Mouse (Mus musculus) cerebellum, adult 2 months (tissue): ENCODE data around the gene Hnrnpa0.
A peak's percentile ranks its signal among the peaks of the same experiment; 100 is the strongest.

Experiments
- CTCF ChIP-seq: fragments of 200-500 bp; IDR thresholded peaks from 2 replicates; pipeline ENCODE4 v1.5.1; 2011; ENCODE audit warnings: low read depth, mild to moderate bottlenecking, control low read depth, low read length, moderate library complexity, borderline replicate concordance; ENCODE audit not compliant: insufficient read depth
- POLR2A ChIP-seq: fragments of 200-500 bp; IDR thresholded peaks from 2 replicates; pipeline ENCODE4 v1.6.1; 2011; ENCODE audit warnings: low read length, control low read depth, borderline replicate concordance; ENCODE audit not compliant: insufficient read depth

DNA sequence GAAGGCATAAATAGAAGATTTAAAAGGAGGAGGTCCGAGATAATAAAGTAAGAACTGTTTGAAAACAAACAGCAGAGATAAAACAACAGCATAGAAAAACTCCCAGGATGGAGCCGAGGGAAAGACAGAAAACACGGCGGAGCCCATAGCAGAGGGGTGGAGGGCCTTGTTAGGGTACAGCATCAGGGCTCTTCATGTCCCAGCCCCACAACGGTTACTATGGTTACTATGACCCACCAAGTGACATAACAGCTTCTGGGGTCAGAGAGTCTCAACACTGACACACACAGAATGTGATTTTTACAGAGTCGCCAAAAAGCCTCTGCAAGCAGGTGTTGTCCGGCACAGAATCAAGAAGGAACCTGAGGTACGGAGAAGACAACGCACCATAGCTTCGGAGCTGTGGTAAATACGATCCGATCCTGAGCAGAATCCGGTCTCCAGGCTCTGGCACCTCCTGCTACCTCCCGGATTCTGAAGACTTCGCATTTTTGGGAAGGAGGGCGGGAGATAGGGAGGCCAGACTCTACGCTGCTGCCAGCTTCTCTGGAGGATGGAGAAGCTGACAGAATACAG is 20.0 kb upstream of the Hnrnpa0 start:
- TF ChIP-seq POLR2A (peak; percentile 33; the same call in 1 of the 2 replicates), CTCF (no peak)
